Mouse (Mus musculus): ENCODE data around the gene Tcea2.

DNA sequence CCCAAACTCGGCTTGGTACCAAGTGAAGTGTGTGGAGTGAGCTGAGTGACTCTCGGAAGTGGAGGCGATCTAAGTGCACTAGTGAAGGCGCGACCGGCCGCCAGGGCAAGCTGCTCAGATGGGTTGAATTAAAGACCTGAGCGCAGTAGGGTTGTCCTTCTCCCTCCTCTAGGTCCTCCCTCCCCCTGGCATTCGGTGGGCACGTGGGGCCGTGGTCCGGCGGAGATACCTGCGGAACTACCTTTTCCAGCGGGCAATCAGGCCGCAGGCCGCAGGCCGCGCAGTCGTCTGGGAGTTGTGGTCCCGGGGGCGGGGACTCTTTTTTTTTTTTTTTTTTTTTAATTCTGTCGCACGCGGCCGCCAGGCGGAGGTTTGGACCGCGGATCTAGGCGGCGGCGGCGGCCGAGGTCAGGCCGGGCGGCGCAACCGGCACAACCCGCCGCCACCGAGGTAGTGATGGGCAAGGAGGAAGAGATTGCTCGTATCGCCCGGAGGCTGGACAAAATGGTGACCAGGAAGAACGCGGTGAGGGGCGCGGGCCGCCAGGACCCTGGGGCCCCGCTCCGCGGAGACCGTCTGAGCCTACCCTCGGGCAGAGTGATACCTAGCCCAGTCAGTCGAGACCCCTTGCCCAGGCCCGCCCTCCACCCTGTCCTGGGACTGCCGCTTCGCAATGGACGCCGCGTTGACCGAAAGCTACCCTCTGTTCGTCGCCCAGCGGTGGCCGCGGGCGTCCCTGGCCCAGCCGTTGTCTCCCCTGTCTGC lies at the start of gene Tcea2:
- no peak; the same call in 1 of the 2 replicates for TF ChIP-seq CTCF (IDR thresholded peaks at IDR 0.05; ENCODE audit: low read depth)
- no peak for TF ChIP-seq EP300 (IDR thresholded peaks at IDR 0.05; ENCODE audit: low read depth)
